Mouse (Mus musculus): ENCODE results near the gene Zdhhc8. TPM values are rescaled to one million over a fixed set of nuclear protein-coding genes. Genes with fewer than 3 reads are reported as not detected.
"Not testable (repeated sequence)": the region's sequence is repeated elsewhere in the genome, so short reads cannot be mapped to it uniquely, and the experiment has no call there.

The Zdhhc8 gene
- polyA plus RNA-seq, 1 experiment from 2014 or later: 21.2 TPM

DNA sequence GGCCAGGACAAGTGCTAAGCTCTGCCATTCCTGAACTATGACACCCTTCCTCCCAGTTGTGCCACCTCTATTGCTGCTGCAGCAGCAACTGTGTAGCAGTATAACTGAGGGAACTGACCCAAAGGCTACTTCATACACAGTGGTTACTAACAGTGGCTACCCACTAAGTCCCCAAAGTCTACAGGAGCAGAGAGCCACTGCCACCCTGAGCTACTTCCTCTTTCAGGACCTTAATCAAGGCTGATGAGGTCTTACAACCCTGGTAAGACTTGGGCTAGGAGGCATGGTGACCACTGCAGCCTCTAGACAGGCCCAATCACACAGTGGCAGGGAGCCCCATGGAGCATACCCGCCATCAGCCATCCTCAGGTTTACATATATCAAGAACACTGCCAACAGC is 32.9 kb downstream of the Zdhhc8 start:
- DNase-seq (ENCODE audit: low spot score): no peak
- 92% methylated on average over 1 of the region's 1 CpGs for WGBS
- peaks cover 36% of the 10 kb centered on the region for H3K4me1 ChIP-seq
- H3K27ac ChIP-seq: no peak overlapping the region
- H3K27me3 ChIP-seq (ENCODE audit: insufficient read depth, poor library complexity, severe bottlenecking): peaks cover 38% of the 10 kb centered on the region
- no peaks in the 10 kb centered on the region for H3K36me3 ChIP-seq
- H3K9me3 ChIP-seq: no peaks in the 10 kb centered on the region
- H3K4me3 ChIP-seq: no peak overlapping the region

DNA sequence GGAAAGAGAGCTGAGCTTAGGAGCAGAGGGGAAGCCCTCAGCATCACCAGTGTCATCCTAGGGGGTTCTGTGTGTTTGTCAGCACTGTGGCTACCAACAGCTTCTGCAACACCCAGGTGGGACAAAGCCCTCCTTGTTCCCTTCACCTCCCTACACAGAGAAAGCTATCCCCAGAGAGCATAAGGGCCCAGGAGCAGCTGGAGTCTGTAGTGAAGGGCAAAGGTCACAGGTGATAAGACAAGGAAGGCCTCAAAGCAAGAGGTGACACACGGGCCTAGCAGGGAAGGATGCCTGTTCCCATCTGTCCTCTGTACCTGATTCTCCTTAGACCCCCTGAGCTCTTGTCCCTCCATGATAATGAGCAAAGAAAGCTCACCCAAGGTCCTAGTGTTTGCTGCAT is 33.3 kb downstream of the Zdhhc8 start:
- DNase-seq (ENCODE audit: low spot score): no peak
- peaks cover 36% of the 10 kb centered on the region for H3K4me1 ChIP-seq

DNA sequence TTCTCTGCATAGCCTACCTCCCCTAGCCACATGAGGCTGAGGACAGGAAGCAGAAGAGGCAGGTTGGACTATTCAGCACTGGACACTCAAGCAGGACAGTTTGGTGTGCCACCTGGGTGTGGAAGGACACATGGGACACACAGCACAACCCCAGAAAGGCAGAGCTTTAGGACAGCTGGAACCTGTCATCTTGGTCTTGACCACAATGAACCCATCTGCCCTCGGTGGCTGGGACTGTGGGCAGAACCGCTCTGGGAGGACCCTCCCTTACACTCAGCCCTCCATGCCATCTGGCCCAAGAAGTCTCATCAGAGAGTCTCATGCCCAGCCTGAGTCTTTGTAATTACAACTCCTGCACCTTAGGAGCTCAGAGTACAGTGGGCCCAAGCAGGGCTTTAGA is 34.9 kb downstream of the Zdhhc8 start:
- 72% methylated on average over 2 of the region's 2 CpGs for WGBS
- no peaks in the 10 kb centered on the region for H3K36me3 ChIP-seq
- peaks cover 44% of the 10 kb centered on the region for H3K27me3 ChIP-seq (ENCODE audit: insufficient read depth, poor library complexity, severe bottlenecking)
- H3K4me1 ChIP-seq: peaks cover 38% of the 10 kb centered on the region
- H3K4me3 ChIP-seq: no peak overlapping the region
- no peak for DNase-seq (ENCODE audit: low spot score)
- no peak overlapping the region for H3K27ac ChIP-seq
- H3K9me3 ChIP-seq: no peaks in the 10 kb centered on the region

More for the DNA sequence above, 33.3 kb downstream of the Zdhhc8 start:
- Histone ChIP-seq H3K9me3 (no peaks in the 10 kb centered on the region), H3K27ac (no peak overlapping the region), H3K36me3 (no peaks in the 10 kb centered on the region), H3K27me3 (ENCODE audit: insufficient read depth, poor library complexity, severe bottlenecking) (peaks cover 38% of the 10 kb centered on the region), H3K4me3 (no peak overlapping the region)
- 19% methylated on average over 1 of the region's 1 CpGs for WGBS

DNA sequence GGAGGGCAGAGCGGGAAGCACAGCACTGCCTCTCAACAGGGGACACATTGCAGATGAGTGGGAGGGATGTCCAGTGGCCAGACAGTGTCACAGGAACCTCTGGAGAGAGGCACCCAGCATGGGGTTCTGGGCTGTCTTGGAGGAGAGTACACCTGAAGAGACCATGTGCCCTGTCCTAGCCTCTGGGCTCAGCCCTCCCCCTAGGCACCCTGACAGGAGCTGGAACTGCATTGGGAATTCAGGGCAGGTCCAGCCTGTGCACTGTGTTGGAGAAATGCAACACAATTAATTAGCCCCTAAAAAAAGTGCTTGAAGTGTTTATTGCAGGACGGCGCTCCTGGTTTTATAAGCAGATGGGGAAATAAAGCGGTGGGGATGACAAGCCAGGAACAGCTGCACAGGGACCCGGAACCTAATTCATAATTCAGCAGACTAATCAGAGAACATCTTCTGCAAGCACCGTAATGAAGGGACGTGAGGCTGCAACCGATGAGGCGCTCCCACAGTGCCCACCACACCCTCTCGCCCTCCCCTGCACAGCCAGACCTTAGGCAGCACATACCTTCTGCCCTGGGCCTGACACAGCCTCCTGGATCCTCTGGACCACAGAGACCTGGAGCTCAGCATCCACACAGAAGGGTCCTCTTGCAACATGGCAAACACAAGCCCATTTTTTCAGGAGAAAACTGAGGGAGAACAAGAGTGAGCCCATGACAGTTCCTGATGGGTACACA is 36.4 kb downstream of the Zdhhc8 start:
- 0 out of 2 replicates have a peak overlapping the region, but pooled peaks have one; percentile 1 for H3K27ac ChIP-seq
- H3K9me3 ChIP-seq: no peaks in the 10 kb centered on the region
- no peaks in the 10 kb centered on the region for H3K36me3 ChIP-seq
- H3K4me3 ChIP-seq: no peak overlapping the region
- no peak for DNase-seq (ENCODE audit: low spot score)
- WGBS: 84% methylated on average over 10 of the region's 10 CpGs
- H3K27me3 ChIP-seq (ENCODE audit: insufficient read depth, poor library complexity, severe bottlenecking): peaks cover 37% of the 10 kb centered on the region
- peaks cover 49% of the 10 kb centered on the region for H3K4me1 ChIP-seq

DNA sequence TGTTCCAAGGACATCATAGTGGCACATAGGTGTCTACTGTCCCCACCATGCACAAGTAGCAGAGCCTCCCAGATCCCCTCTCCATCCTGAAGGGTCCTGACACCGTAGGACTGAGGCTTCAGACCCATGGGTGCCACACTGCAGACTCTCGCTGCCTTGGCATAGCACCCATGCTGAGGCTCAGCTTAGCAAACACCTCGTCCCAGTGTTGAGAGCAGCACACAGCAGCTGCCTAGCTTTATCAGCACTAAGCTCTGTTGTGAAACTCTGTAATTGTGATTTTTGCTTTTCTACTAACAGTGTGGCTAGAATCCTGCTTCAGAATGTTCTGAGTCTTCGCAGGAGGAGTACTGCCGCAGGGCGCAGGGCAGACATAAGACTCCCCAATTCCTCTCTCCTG is 37.1 kb downstream of the Zdhhc8 start:
- H3K9me3 ChIP-seq: no peaks in the 10 kb centered on the region
- H3K27me3 ChIP-seq (ENCODE audit: insufficient read depth, poor library complexity, severe bottlenecking): peaks cover 37% of the 10 kb centered on the region
- no peak overlapping the region for H3K4me3 ChIP-seq
- DNase-seq (ENCODE audit: low spot score): no peak
- WGBS: 76% methylated on average over 6 of the region's 6 CpGs
- no peaks in the 10 kb centered on the region for H3K36me3 ChIP-seq
- H3K27ac ChIP-seq: no peak overlapping the region; the same call in 1 of the 2 replicates
- H3K4me1 ChIP-seq: peaks cover 49% of the 10 kb centered on the region

DNA sequence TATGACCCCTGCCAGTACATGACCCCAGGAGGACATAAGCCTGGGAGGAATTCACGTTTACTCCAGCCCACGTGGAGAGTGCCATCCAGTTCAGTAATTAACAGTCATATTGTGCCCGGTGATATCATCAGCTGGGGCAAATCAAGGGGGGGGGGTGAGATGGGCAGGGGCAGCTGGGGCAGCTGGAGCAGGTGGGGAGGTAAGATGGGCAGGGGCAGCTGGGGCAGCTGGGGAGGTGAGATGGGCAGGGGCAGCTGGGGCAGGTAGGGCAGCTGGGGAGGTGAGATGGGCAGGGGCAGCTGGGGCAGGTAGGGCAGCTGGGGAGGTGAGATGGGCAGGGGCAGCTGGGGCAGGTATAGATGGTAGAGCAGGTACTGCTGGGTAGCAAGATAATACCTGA is 39.4 kb downstream of the Zdhhc8 start:
- H3K27ac ChIP-seq; DNase-seq (ENCODE audit: low spot score); H3K4me3 ChIP-seq; H3K9me3 ChIP-seq; H3K36me3 ChIP-seq: not testable (repeated sequence)
- H3K27me3 ChIP-seq (ENCODE audit: insufficient read depth, poor library complexity, severe bottlenecking): peaks cover 33% of the 10 kb centered on the region
- peaks cover 32% of the 10 kb centered on the region for H3K4me1 ChIP-seq
- WGBS: 55% methylated on average over 3 of the region's 3 CpGs

DNA sequence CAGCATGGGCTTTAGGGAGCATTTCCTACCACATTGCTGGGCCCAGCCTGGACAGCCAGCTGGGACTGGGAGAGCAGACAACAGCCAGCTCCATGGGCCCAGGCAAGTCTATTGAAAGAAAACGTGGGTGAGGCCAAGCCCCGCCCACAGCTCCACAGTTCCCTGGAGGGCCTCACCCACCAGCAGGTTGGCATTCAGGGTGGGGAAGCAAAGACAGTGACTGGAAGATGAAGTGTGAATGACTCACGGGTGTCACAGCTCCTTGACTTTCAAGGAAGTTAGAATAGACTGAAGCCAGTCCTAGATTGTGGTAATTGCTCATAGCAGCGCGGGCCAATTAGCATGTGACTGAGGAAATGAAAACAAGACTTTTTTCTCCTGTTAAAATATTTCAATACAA is 39.9 kb downstream of the Zdhhc8 start:
- peaks cover 27% of the 10 kb centered on the region for H3K4me1 ChIP-seq
- 56% methylated on average over 5 of the region's 5 CpGs for WGBS
- no peak overlapping the region for H3K4me3 ChIP-seq
- no peak for DNase-seq (ENCODE audit: low spot score)
- no peaks in the 10 kb centered on the region for H3K9me3 ChIP-seq
- H3K27ac ChIP-seq: peak overlapping the region; percentile 42; the same call in 1 of the 2 replicates
- H3K27me3 ChIP-seq (ENCODE audit: insufficient read depth, poor library complexity, severe bottlenecking): peaks cover 31% of the 10 kb centered on the region
- no peaks in the 10 kb centered on the region for H3K36me3 ChIP-seq

DNA sequence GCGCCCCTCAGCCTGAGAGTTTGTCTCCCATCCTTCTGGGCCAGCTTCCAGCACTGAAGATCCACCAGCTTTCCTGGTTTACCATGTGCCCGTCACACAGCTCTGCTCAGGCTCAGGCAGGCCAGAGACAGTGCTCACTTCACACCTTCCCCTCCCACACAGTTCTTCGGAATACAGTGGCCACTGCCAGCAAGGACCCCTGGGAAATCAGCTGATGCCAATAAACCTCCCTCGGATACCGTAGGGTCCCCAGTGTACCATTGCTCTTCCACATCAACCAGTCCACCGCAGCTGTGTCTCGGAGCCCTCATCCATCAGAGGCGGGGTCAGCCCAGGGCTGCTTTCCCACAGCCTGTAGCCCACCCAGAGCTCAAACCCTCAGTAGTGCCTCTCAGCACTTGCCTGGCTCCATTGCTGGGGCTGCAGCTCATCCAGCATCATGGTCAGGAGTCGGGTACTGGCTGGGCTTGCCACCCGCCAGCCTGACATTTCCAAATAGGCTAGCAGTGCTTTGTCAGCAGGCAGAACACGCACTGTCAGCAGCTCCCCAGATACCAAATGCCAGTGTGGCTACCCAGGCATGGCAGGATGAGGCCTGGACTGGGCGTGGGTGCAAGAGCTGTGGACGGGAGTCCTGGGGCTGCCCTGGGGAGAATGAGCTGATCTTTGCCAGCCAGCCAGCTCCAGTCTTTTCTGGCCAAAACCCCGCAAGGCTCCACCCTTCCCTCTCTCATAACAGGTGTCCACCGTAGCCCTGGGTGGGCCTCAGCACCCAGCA is 40.5 kb downstream of the Zdhhc8 start:
- H3K36me3 ChIP-seq: no peaks in the 10 kb centered on the region
- H3K27ac ChIP-seq: peak overlapping the region; percentile 42; the same call in 1 of the 2 replicates
- no peaks in the 10 kb centered on the region for H3K9me3 ChIP-seq
- no peak overlapping the region for H3K4me3 ChIP-seq
- no peak for DNase-seq (ENCODE audit: low spot score)
- 77% methylated on average over 15 of the region's 15 CpGs for WGBS
- peaks cover 21% of the 10 kb centered on the region for H3K4me1 ChIP-seq
- peaks cover 28% of the 10 kb centered on the region for H3K27me3 ChIP-seq (ENCODE audit: insufficient read depth, poor library complexity, severe bottlenecking)

DNA sequence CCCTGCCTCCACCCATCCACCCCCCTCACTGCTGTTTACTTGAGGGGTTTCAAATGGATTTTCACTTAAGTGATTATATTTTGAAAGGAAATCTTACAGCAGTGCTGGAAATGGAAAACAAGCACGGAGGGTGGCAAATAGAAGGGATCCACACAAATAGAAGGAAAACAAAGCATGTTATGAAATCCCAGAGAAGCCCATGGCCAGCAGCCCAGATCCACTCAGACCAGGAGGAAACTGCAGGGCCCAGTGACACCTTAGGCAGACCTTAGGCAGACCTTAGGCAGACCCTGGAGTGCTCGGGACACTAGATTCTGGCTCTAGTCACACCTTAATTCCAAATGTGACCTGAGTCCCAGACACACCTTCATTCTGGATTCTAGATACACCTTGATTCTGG is 43.9 kb downstream of the Zdhhc8 start:
- no peaks in the 10 kb centered on the region for H3K9me3 ChIP-seq
- H3K36me3 ChIP-seq: no peaks in the 10 kb centered on the region
- peaks cover 31% of the 10 kb centered on the region for H3K4me1 ChIP-seq
- no peak overlapping the region for H3K4me3 ChIP-seq
- peaks cover 9% of the 10 kb centered on the region for H3K27me3 ChIP-seq (ENCODE audit: insufficient read depth, poor library complexity, severe bottlenecking)
- no peak overlapping the region for H3K27ac ChIP-seq
- no peak for DNase-seq (ENCODE audit: low spot score)
- WGBS: 81% methylated on average over 2 of the region's 2 CpGs

DNA sequence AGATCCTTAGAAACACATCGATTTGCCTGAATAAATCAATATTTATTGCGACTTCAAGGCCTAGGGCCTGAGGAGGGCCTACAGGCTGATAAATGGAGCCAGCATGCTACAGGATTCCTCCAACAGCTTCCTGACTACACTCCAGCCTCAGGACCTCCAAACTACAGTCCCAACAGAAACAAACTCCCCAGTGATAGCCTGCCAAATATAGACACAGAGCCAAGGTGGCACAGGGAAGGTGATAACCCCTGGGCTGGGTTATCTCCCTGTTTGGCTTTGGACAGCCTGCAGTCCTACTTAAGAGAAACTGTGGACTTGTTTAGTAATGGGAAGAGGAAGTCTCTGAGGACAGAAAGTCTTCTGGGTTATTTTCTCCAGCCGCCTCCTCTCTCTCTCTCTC is 47.7 kb downstream of the Zdhhc8 start:
- peaks cover 35% of the 10 kb centered on the region for H3K4me1 ChIP-seq
- WGBS: 39% methylated on average over 3 of the region's 3 CpGs
- peak overlapping the region; percentile 72 for H3K27ac ChIP-seq
- H3K9me3 ChIP-seq: no peaks in the 10 kb centered on the region
- H3K36me3 ChIP-seq: no peaks in the 10 kb centered on the region
- no peak for DNase-seq (ENCODE audit: low spot score)
- H3K27me3 ChIP-seq (ENCODE audit: insufficient read depth, poor library complexity, severe bottlenecking): no peaks in the 10 kb centered on the region; the same call in 1 of the 2 replicates
- peak overlapping the region; percentile 8; the same call in 1 of the 2 replicates for H3K4me3 ChIP-seq

DNA sequence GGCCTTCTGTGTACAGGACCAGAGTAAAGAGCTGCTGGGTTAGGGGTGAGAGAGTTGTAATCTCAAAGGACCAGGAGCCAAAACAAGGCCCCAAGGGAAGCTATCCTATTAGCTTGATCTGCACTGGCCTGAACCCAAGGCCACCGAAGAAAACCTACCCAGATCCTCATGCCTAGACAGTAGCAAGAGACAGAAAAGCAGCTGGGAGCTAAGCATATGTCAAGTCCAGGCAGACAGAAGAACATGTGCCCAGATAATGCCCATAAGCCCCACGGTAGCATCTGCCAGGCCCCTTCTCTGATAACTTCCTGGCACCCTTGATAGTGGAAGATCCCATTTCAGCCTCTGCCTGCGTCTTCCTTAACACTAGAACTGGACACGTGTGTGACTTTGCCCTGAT is 48.1 kb downstream of the Zdhhc8 start:
- no peaks in the 10 kb centered on the region for H3K9me3 ChIP-seq
- WGBS: 41% methylated on average over 4 of the region's 4 CpGs
- no peak for DNase-seq (ENCODE audit: low spot score)
- no peak overlapping the region for H3K4me3 ChIP-seq
- peak overlapping the region; percentile 72 for H3K27ac ChIP-seq
- H3K4me1 ChIP-seq: peaks cover 39% of the 10 kb centered on the region
- H3K27me3 ChIP-seq (ENCODE audit: insufficient read depth, poor library complexity, severe bottlenecking): no peaks in the 10 kb centered on the region; the same call in 1 of the 2 replicates
- H3K36me3 ChIP-seq: no peaks in the 10 kb centered on the region

DNA sequence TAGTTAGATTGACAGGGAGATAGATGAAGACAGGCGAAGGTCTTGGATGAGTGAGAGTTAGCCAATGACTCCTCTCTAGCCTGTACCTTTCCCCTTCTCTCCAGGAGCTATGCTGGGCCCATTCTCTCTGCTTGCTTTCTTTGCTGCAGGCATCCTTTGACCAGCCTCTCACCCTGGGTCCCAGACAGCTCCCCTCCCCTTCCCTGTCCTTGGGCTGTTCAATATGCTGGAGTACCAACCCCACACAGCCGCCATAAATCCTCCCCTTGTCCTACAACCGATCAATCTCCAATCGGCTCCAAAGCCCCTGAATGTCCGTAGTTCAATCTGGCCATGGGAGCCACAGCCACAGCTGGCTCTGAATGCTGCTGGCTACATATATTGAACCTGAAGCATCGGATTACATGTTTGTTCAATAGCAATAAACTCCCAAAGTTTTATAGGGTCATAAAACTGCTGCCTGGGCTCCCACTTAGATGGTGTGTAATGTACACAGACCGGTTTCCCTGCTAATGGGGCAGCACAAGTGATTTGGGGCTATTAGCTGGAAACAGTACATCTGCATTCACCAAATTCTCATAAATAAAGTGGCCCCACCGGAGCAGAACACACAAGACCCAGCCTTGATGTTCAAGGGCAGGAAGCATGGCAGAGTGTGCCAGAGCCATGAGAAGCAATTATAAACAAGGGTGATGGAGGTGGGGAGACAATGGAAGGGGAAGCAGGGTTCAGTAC is 49.1 kb downstream of the Zdhhc8 start:
- DNase-seq (ENCODE audit: low spot score): no peak

More for the DNA sequence above, 49.1 kb downstream of the Zdhhc8 start:
- Histone ChIP-seq H3K36me3 (no peaks in the 10 kb centered on the region), H3K27me3 (ENCODE audit: insufficient read depth, poor library complexity, severe bottlenecking) (no peaks in the 10 kb centered on the region; the same call in 1 of the 2 replicates), H3K9me3 (no peaks in the 10 kb centered on the region), H3K4me1 (peaks cover 48% of the 10 kb centered on the region), H3K4me3 (no peak overlapping the region), H3K27ac (0 out of 2 replicates have a peak overlapping the region, but pooled peaks have one; percentile 72)
- 84% methylated on average over 8 of the region's 8 CpGs for WGBS

All from heart, embryonic 10.5 days (tissue).